Mouse (Mus musculus): ENCODE measurements around the gene Ppat. TPM values are rescaled to one million over a fixed set of nuclear protein-coding genes. Genes with fewer than 3 reads are reported as not detected.

Ppat gene
- total RNA-seq, 2 experiments from 2014 or later: 18.6 to 21.8 TPM

DNA sequence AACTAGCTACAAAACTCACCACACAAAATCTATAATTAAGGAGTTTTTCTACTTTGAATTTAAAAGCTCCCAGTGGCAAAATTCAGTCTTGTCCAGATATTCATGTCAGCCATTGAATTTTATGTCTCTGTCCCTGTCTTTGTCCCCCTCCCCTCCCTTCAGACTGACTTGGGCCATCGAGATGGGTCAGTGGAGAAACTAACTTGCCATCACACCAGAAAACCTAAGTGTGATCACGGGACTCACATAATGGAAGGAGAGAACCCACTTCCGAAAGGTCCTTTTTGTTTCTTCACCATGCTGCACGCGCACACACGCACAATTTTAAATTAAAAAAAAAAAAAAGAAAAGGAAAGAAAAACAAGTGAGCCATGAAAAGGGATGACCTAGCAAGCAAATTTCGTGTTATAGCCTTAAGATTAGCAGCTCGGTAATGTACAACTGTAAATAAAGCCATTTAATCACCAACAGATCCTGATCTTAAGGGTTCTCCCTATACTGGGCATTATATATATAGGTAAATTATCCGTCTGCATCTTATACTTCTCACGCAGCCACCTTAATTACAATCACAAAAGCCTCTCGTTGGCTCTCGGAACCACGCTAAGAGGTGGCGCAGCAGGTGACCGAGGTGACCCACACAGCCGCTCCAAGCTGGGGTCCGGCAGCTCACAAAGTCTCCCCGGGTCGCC, 46.5 kb downstream of the Ppat start:
- intact Hi-C loops (cut with DNase I): loop anchor here (5.0 kb wide), 3 partner anchors 47 to 402 kb away; partner anchors contain the start of genes Paics and Ppat
- DNase-seq: no peak

DNA sequence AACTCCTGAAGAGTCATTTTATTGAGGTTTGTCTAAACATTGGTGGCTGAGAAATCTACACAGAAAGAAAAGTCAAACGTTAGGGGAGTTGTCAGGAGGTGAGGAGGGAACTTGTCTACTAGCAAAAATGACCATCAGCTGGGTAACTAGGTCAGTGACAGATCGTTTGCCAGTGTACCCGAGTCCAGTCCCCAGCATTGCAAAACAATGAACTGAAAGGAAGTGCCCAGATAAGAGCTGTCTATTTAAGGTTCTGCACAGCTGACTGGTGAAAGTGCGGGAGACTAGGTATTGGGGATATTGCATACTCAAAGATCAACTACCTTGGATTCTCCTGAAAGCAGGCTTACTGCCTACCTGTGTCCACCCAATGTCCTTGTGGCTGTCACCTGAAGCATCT, 49.2 kb downstream of the Ppat start:
- DNase-seq: no peak
- intact Hi-C loops (cut with DNase I): loop anchor here (5.0 kb wide), 1 partner anchor 405 kb away; no protein-coding TSS in a partner anchor

GRCm38 (mm10) chr5:76893084-76893483, 58.3 kb downstream of the Ppat start:
- intact Hi-C loops (cut with DNase I): no loop called here
- no peak for DNase-seq

DNA sequence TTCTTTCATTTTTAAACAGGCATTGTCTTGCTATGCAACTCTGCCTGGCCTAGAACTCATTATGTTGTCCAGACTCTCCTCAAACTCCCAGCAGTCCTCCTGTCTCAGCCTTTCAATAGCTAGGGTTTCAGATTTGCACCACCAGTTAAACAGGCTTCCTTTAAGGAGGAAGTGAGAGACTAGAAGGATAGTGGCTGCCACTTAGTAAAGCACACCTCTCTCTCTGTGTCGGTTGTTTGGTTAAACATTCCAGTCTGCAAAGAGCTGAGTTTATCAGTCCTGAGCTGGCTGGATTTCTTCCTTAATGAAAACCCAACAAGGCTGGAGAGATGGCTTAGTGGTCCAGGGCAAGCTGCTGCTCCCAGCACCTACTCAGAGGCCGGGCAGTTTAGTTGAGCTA, 58.8 kb downstream of the Ppat start:
- no peak for DNase-seq
- intact Hi-C loops (cut with DNase I): no loop called here

- intact Hi-C loops (cut with DNase I): no loop called here
- no peak for DNase-seq
Measured at GRCm38 (mm10) chr5:76887011-76887410, 64.4 kb downstream of the Ppat start.

GRCm38 (mm10) chr5:76884107-76884506, 67.3 kb downstream of the Ppat start:
- no peak for DNase-seq
- intact Hi-C loops (cut with DNase I): no loop called here

- no peak for DNase-seq
- intact Hi-C loops (cut with DNase I): no loop called here
Measured at GRCm38 (mm10) chr5:76876106-76876758, 75.1 kb downstream of the Ppat start.

DNA sequence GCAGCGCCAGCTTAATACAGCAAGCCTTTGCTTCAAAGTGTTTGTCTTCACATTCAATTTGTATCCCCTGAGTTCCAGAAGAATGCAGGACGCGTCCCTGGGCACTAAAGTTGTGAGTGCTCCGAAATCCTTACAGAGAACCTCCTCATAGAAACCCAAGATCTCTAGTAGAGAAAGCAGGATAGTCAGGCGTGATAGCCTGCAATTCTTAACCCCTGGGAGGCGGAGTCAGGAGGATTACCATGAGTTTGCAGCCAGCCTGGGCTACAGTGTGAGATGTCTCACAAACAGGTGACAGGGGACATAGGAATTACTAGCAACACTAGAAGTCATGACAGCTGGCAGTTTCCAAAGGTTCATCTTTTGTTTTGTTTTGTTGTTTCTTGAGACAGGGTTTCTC, 81.8 kb downstream of the Ppat start:
- intact Hi-C loops (cut with DNase I): no loop called here
- no peak for DNase-seq

GRCm38 (mm10) chr5:76868693-76869286, 82.6 kb downstream of the Ppat start:
- no peak for DNase-seq
- intact Hi-C loops (cut with DNase I): no loop called here

DNA sequence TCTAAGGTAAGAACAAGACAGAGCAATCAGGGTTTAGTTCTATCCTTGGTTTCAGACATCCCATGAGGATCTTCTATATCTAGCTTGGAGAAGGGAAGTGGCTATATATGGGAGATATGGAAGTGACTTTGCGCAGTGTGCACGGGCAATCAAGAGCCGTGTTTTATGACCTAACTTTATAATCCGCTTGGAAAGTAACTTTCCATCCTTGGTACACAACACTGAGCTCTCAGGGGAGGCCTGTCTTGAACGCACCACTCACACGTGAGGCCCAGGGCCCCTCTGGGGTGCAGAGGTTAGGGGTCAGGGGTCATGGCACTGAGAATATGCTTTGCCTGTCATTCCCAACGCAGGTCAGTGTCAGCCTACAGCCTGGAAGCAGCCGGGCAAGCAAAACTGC, 84.6 kb downstream of the Ppat start:
- DNase-seq: no peak
- intact Hi-C loops (cut with DNase I): no loop called here

Other genes with a start within 250 kb of the Ppat start
- gene Aasdh, start 46.1 kb downstream of the Ppat start, total RNA-seq (2021): 10 to 100 TPM; 10.2 TPM
- gene Paics, start 271 bp downstream of the Ppat start, total RNA-seq (2021): 100 to 1,000 TPM; 123 TPM
- gene Srp72, start 23.1 kb upstream of the Ppat start, total RNA-seq (2021): 10 to 100 TPM; 51.1 to 60.5 TPM
- not detected for gene Arl9, start 52.5 kb upstream of the Ppat start, total RNA-seq (2021)
- gene Thegl, start 64.4 kb upstream of the Ppat start, total RNA-seq (2021): not detected
- 1 to 10 TPM; 3.1 to 3.6 TPM for gene Hopx, start 163.5 kb upstream of the Ppat start, total RNA-seq (2021)

Data from gastrocnemius, postnatal 36 days (tissue).